Mouse (Mus musculus) thymus, postnatal 14 days (tissue): ENCODE measurements at regions not wholly inside any gene's neighbourhood (a gene's known extent, or its start where the extent isn't known, plus 50 kb on each side); places are given as distances from the start of the nearest gene placed in this dataset.

Experiments used
- DNase-seq: peaks from one replicate; pipeline ENCODE4 v3.0.0; 2021

DNA sequence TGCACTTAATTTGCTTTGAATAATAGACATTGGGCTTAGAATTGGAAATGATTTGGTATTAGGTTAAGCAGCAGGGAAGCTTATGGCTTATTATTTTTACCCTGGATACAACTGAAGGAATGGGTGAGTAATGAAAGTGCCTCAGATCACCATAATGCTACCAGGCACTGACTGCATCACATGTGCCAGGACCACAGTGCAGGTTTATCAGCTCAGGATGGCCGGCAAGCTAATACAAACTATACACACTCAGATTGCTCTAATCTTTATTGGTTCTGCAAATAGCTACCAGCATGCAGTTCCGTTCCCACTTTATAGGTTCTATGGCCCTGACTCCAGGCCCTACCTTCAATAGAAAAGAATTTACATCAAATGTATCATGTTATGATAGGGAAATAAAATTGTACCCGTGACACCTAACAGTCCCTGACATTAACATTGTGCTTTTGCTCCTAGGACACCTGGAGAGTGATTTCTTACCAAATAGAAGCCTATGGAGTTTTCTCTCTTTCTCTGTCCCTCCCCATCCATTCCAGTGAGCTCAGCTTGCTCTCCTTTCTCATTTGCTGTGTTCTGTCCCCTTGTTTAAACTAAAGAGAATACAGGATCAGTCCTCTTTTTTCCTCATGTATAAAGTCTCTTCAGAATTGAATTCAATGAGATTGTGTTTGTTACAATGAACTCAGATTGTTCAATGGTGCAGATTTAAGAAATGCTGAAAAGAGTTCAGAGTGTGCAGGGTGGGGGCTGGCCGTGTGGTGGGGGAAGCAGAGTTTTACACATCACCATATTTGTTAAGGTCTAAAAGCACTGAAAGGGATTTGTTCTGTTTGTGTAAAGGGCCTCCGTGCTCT, 121.3 kb upstream of the BC052040 start:
- DNase-seq, result no peak

DNA sequence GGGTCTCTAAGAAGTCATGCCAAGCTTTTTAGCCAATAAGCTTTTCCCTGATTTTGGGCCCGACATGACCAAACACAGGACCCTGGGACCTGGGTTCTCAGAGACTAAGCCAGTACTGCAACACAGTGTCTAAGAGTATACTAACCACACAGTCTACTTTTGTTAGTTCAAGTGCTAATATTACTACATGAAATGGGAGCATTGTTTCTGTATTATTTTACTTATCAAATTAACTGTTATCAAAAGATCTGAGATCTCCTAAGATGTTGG, 120.7 kb upstream of the BC052040 start:
- DNase-seq, result no peak

DNA sequence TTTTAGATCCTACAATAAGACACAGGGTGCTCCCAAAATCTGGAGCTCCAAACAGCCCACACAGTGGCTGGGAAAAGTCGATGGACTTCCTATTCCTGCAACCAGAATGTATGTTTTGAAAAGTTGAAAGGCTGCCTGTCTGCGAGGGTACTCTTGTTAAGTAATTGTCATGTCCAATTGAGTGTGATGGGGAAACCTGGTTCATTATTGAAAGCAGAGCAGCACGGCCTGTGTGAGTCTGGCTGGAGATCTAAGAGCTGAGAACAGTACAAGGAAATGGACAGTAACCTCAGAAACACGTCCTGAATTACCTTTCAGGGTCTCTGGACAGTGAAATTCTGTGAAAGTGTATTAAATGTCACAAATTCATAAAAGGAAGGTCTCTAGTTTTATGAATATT, 115.3 kb upstream of the BC052040 start:
- DNase-seq, result no peak

- no peak for DNase-seq
These were observed 114.3 kb upstream of the BC052040 start for GRCm38 (mm10) chr2:115467107-115467745.

DNA sequence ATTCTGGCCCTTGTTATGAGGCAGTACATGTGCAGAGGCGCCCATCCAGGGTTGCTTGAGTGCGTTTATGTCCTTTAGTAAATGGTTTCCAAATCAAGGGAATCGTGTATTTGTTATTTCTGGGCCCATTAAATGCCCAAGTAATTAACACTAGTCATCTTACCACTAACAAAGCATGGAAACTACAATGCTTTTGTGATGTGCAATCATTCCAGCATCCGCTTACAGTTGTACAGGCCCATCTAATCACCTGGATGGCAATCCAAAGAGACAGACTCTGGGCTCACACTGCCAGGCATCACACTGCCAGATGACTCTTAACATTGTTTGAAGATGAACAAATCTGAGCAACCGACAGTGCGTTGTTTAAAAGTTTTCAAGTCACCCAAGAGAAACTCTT, 113.6 kb upstream of the BC052040 start:
- DNase-seq, result no peak

DNA sequence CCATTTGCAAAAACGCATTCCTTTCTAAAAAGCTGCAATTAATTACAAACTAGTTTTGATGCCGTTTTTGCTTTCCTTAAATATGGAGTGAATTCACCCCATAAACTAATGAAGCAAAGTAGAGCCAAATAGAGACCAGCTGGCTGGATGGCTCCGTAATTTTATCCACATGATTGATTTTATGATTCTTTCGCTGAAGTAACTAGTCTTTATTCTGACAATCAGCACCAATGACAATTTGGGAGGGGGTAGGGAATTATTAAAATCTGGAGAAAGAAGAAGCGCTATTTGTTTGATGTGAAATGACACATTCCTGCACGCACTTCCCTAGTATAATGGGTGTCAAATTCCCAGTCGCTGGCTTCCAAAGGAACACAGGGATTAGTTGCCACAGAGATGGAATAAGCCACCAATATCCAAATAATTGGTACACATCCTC, 113.0 kb upstream of the BC052040 start:
- DNase-seq, result no peak

GRCm38 (mm10) chr2:115469165-115469821, 112.2 kb upstream of the BC052040 start:
- DNase-seq, result no peak

- no peak for DNase-seq
These were observed 109.1 kb upstream of the BC052040 start for GRCm38 (mm10) chr2:115472393-115472792.

DNA sequence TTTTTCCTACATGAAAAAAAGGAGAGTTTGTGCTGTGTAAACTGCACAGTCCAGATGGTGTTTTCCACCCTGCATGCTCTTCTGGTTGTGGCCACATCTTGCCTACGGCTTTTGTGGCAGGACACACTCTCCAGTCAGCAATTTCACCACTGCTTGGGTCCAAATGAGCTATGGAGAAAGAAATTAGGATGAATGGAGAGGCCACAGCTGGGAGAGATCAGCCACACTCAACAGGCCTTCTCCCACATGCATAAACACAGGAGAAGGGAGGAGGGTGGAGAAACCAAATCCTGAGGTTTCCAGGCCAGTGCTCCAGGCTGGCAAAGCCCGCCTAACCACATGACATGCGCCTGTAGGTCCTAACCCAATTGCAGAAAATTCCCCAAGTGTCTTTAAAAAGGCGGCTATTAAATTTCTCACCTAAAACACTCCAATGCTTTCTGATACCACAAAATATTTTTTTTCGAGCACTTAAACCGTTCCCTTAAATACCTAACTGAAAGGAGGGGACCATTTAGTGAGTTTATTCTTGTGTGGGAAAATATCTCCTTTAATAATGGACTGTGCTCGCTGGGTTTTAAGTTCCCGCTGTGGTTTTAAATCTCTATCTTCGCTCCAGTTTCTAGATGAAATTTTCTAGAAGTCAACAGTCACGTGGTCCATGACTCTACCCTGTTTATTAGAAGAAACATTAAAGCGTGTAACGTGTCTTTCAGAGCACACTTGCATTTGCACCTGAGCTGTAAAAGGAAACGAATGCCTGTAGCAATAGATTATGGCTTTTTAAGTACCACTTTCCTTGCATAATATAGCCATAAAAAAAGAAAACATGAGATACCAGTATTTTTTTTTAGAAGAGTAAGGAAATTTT, 97.9 kb upstream of the BC052040 start:
- no peak for DNase-seq

DNA sequence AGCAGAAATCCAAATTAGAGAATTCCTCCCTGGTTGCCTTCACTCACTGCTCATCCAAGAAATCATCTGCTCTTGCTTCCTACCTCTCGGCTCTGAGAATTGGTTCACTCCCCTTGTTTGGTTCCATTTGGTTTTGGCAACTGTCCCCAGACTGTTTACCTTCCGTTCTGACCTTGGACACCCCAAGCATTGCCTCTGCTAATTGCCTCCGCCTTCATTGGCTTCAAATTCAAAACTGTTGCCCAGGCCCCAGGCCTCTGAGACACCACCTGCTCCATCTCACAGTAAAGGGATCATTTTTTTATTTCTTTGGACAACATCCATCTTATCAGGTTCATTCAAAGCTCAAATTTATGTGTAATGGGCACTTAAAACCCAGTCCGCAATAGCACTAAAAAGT, 93.1 kb upstream of the BC052040 start:
- DNase-seq, result no peak

DNA sequence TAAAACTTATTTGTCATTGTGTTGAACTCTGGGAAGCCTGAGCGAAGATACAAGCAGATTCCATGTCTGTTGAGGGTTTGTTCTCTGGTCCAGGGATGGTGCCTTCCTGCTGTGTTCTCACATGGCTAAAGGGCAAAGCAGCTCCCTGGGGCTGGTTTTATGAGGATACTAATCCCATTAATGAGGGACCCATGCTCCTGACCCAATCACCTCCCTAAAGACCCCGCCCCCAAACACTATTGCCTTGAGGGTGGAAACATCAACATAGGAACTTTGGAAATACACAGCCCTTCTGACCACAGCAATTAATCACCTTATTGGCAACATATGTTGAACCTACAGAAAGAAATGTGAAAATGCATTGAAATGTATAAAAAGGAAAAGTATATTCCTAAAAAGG, 88.5 kb upstream of the BC052040 start:
- DNase-seq, result no peak

DNA sequence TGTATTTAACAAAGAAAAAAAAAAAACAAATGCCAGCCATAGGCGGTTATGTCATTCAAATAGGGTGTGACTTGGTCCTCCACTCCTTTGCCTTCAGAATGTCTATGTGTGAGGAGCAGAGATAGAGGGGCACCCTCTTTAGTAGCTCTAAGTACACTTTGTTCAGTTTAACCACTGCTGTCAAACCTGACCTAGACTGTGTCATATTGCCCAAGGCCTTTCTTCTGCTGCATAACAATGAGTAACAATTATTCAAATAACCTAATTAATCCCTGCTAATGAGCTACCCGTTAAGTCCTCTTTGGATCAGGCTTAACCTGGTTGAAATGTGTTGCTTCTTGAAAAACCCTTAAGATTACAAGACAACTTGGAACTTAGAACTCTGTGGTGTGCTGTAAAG, 81.6 kb upstream of the BC052040 start:
- no peak for DNase-seq

GRCm38 (mm10) chr2:115509527-115509926, 72.0 kb upstream of the BC052040 start:
- no peak for DNase-seq

- no peak for DNase-seq
These were observed 70.4 kb upstream of the BC052040 start for GRCm38 (mm10) chr2:115511146-115511545.

DNA sequence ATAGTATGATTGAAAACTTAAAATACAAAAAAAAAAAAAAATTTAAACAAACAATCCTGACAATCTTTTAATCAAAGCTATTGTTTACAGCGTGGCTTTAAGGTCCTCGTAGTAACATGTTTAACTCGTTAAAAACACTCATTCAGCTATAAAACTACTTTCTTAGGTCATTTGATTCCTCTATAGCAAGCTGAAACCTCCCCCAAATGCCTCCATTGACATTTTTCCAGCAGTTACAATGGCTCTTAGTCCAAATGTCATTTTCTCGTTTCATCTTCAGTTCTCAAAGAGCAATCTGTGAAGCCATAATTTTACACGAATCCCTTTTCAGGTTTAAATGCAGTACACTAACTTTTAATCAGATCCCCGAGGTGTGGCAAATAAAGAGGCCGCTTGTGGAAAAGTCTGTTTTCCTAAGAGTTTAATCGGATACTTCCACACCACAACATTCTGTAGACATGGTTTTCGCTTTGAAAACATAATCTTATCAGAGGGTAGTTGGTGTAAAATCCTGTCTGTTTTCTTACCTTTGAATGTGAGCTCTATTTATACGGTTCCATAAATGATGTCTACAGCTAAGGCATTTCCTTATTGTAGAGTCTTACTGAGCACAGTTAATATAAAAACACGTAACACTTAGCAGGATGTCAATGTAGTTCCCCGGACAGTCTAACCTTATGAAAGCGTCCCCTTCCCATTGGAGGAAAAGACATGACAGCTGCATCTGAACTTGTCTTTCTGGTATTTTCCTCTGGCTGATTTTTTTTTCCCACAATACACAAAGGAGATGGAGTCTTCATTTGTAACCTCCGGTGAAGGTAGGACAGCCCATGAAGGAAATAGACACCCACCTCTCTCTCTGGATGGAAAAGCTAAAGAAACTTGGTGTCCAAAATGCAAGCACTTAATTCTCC, 69.6 kb upstream of the BC052040 start:
- no peak for DNase-seq

DNA sequence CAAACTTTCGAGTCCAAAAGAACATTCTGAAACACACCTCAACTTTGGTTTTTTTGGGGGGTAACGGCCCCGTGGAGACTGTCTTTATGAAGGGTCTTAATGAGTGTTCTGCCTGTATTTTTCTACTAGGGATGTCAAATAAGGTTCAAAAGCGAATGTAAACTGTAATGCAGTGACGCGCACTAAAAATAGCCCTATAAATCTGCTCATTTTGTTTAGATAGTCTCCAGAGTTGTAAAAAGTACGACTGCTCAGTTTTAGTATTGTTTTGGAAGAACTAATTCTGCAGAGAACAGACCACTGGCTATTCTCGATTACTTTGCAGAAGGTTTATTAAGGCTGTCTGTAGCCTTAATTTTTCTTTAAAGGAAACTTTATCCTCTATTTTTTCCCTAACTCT, 68.6 kb upstream of the BC052040 start:
- no peak for DNase-seq

GRCm38 (mm10) chr2:115513774-115514231, 67.7 kb upstream of the BC052040 start:
- no peak for DNase-seq

DNA sequence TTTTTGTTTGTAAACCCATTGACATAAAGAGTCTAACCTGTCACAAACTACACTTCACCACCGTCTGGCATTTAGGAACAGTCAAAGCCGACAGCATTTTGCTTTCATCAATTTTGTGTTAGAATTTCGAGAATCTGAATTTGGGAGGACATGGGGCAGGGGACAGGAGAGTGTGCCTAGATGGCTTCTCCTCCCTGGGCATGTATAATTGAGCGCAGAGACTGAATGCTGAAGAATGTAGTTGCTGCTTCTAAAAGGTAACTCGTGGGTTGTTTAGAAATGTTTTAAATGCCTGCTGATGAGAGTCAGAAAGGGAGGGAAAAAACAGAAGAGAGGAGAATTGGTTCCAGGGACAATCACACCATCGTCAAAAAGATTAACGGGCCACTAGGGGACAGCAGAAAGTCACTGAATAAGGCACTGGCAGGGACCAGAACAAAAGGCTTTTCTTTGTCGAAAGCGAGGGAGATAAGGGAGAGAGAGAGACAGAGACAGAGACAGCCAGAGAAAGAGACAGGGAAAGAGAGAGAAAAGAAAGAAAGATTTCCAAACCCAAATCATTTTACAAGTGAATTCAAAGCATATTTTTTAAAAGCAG, 66.6 kb upstream of the BC052040 start:
- DNase-seq, result no peak

DNA sequence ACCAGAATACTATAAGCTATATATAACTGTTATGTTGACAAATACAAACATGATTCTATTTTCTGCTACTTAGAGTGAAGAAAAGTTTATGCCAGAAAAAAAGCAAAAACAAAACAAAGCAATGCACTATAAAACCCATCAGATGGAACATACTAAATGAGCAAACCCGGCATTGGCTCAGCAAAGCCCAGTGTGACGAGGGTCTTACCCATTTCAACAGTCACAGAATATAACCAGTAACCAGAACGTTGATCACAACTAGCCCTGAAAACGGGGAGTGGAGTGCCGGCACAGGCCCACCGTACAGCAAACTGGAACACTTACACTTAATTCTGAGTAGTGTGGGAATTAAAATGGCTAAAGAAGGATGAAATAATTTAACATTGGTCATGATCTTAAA, 66.0 kb upstream of the BC052040 start:
- no peak for DNase-seq

DNA sequence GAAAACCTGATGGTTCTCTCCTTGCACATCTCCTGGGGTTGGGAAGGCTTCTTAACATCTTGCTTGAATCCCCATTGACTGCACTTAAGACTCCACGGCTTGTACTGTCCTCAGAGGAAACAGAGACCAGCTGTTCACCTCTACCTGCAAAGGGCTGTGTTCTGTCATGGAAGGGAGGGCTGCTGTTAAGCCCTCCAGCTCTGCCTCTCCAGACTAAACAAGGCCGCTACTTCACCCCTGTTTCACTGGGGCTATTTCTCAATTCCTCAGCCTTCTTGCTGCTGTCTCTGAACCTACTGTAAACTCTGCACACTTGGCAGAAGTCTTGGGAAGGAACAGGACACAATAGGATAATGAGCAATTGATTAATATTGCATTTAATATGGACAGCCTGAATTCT, 64.7 kb upstream of the BC052040 start:
- no peak for DNase-seq

DNA sequence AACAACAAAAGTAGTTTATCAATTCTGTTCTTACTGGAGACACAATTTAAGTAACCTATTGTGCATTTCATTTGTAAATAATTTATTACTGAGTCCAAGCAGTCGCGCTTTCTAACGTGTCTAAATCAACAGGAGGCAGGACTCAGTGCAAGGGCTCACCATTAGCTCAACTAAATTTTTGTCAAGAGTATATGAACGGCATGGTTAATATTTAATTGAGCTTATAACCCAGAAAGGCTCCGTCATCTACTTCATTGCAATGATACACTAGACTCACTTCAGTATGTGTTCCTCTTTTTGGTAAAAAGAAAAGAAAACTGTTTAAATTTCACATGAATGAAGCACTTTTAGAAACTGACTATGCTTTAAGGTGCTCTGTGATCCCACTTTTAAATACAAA, 61.5 kb upstream of the BC052040 start:
- DNase-seq, result no peak
